Mouse (Mus musculus) bone marrow macrophage, adult 2 months (primary cell): ENCODE measurements around the gene Dock4.

Experiments used
- CTCF ChIP-seq: IDR thresholded peaks from 2 replicates; pipeline ENCODE4 v1.5.1; 2012; ENCODE audit warnings: low read depth, mild to moderate bottlenecking, low read length, moderate library complexity
- POLR2A ChIP-seq: IDR thresholded peaks from 2 replicates; pipeline ENCODE4 v1.6.1; 2012; ENCODE audit warnings: mild to moderate bottlenecking, low read depth, low read length, borderline replicate concordance

GRCm38 (mm10) chr12:40512994-40513393 lies 67.2 kb downstream of the Dock4 start:
- TF ChIP-seq POLR2A (no peak), CTCF (no peak)
